8 mouse cellular contexts compared by ENCODE assay signal in the genomic region with DNA sequence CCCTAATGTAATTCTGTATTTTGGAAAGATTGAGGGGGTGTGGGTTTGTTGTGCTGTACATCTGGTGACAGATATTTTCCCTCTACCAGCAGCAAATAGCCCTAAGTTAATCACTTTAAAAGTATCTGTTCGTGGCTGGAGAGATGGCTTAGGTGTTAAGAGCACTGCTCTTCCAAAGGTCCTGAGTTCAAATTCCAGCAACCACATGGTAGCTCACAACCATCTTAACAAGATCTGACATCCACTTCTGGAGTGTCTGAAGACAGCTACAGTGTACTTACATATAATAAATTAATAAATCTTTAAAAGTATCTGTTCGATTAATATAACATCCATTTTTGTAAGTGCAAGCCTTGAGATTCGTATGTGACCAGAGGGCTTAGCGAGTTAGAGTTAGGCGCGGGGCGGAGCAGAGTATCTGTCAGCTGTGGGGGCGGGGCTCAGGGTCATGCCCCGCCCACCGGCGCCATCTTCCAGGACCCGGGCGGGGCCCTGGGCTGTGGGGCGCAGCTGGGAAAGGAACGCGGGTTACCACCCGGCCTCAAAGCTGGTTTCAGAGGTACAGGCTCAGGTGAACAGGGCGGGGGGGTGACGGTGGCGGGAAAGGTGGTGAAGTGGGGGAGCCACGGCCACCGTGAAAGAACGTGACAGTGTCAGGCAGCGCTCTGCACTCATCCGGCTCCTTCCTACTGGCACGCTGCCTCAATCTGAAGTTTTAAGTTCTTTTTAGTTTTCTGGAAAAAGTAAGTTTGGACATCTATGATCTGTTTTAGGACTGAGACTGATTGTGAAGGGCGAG. TPM values are rescaled to one million over a fixed set of nuclear protein-coding genes. Genes with fewer than 3 reads are reported as not detected.
DNase-seq lines count a peak whose midpoint lies in the region; ATAC-seq lines count a peak whose summit lies in the region.

Gene Rit1 (plus strand): TSS at position 440 of the 799 bp plus-strand sequence.

- H3K27me3 ChIP-seq in hindbrain, embryonic 13.5 days: no peaks in the 10 kb centered on the region

- H3K9ac ChIP-seq in hindbrain, embryonic 13.5 days: peak within 1 kb of the TSS; percentile 76

- DNase-seq in NIH3T3 (ENCODE audit: low read depth): peak; percentile 92
- peak; percentile 93 to 94 for DNase-seq in cerebellum, postnatal 10 days
- DNase-seq in frontal cortex, postnatal 14 days (ENCODE audit: low spot score in 2 of 2): peak; percentile 43 to 69
- peak; percentile 62 to 74 for DNase-seq in layer of hippocampus, postnatal 25 days (ENCODE audit: extremely low spot score in 1 of 2, low spot score in 1 of 2)
- peak; percentile 82 for DNase-seq in lung, postnatal 25 days (ENCODE audit: low spot score)
- DNase-seq in retina, embryonic 14.5 days (ENCODE audit: low spot score): peak; percentile 90
- peak; percentile 94 for DNase-seq in thymus, postnatal 4 days

- H3K4me3 ChIP-seq in hindbrain, embryonic 13.5 days: peak within 1 kb of the TSS; percentile 75

- H3K4me1 ChIP-seq in hindbrain, embryonic 13.5 days (replicated peaks): peaks cover 24% of the 10 kb centered on the region

- H3K4me2 ChIP-seq in hindbrain, embryonic 13.5 days: peak within 1 kb of the TSS; percentile 86

- H3K27ac ChIP-seq in hindbrain, embryonic 13.5 days: peak within 1 kb of the TSS; percentile 69

- ATAC-seq in hindbrain, embryonic 13.5 days (ENCODE audit: low FRiP score): peak; percentile 95

- WGBS in hindbrain, embryonic 13.5 days: 2% methylated on average over 27 of the region's 27 CpGs

- H3K9me3 ChIP-seq in hindbrain, embryonic 13.5 days: no peaks in the 10 kb centered on the region

- peaks cover 47% of the 10 kb centered on the region for H3K36me3 ChIP-seq in hindbrain, embryonic 13.5 days

RNA-seq across cellular contexts. Expression of gene Rit1, which starts in this region (rescaled TPM):
- polyA plus RNA-seq in hindbrain, embryonic 13.5 days (2015; fragmentation: Nextera tagmentation; extraction: Ambion mirVana): 57.9 and 59.0 TPM in 2 replicates
- total RNA-seq in layer of hippocampus, postnatal 25 days (2021): 10 to 100 TPM; 45.3 to 46.9 TPM

Comparison
In these comparisons a context has a peak if more than half of its experiments do, and no peak if none do; other contexts are left out.
1. Peak in every context shown above with its lines: DNase-seq, ATAC-seq, H3K4me3 ChIP-seq and H3K27ac ChIP-seq.